Mouse (Mus musculus) kidney, postnatal 0 days (tissue): ENCODE measurements around the gene Mipol1. TPM values are rescaled to one million over a fixed set of nuclear protein-coding genes. Genes with fewer than 3 reads are reported as not detected.

Experiments used
- ATAC-seq: fragments of 200-750 bp; cut with Nextera tagmentation; replicated peaks from 2 replicates; pipeline ENCODE4 v1.8.0; 2017; ENCODE audit warnings: low read depth, moderate number of reproducible peaks, moderate TSS enrichment, moderate library complexity; ENCODE audit not compliant: low FRiP score
- DNase-seq: peaks from one replicate; pipeline ENCODE4 v3.0.0-alpha.2; 2016; ENCODE audit warnings: low spot score
- H3K27ac ChIP-seq: fragments of 300-500 bp; sonication (generic); 2 replicates; pipeline ENCODE4 v1.5.1; 2014; ENCODE audit warnings: mild to moderate bottlenecking
- H3K27me3 ChIP-seq: fragments of 300-500 bp; sonication (generic); 2 replicates; pipeline ENCODE4 v1.6.1; 2014; ENCODE audit warnings: low read length, mixed read lengths; ENCODE audit not compliant: insufficient read depth
- H3K36me3 ChIP-seq: fragments of 300-500 bp; sonication (generic); 2 replicates; pipeline ENCODE4 v1.6.1; 2014; ENCODE audit warnings: low read length, mixed read lengths; ENCODE audit not compliant: insufficient read depth
- H3K4me1 ChIP-seq: fragments of 300-500 bp; sonication (generic); replicated peaks from 2 replicates; pipeline ENCODE4 v1.6.1; 2014; ENCODE audit warnings: antibody characterized with exemption, low read length, mixed read lengths; ENCODE audit not compliant: insufficient read depth
- H3K4me2 ChIP-seq: fragments of 300-500 bp; sonication (generic); 2 replicates; pipeline ENCODE4 v1.6.1; 2014; ENCODE audit warnings: mild to moderate bottlenecking, low read length, moderate library complexity, mixed read lengths
- H3K4me3 ChIP-seq: fragments of 300-500 bp; sonication (generic); replicated peaks from 2 replicates; pipeline ENCODE4 v1.5.1; 2014; ENCODE audit warnings: low read depth, low read length
- H3K9ac ChIP-seq: fragments of 300-500 bp; sonication (generic); 2 replicates; pipeline ENCODE4 v1.6.1; 2014; ENCODE audit warnings: low read depth, low read length
- H3K9me3 ChIP-seq: fragments of 300-500 bp; sonication (generic); replicated peaks from 2 replicates; pipeline ENCODE4 v1.6.1; 2016; ENCODE audit warnings: low read length, inconsistent platforms, mixed read lengths
- CTCF ChIP-seq: IDR thresholded peaks from 2 replicates; pipeline ENCODE4 v1.5.1; 2016; ENCODE audit warnings: antibody characterized with exemption, low read depth, mild to moderate bottlenecking, moderate library complexity
- WGBS: fragments of 180-500 bp; shearing (Covaris S2); extraction: QIAGEN DNeasy Blood & Tissue Kit; methylation state at CpG from one replicate; pipeline ENCODE4 v1.1.7; 2014; 5-methylcytosine and 5-hydroxymethylcytosine counted together
- polyA plus RNA-seq: library from polyadenylated mRNA; unstranded; fragments of >200 nt; fragmentation: Nextera tagmentation; extraction: Ambion mirVana; gene quantifications from 2 replicates; pipeline ENCODE4 v1.2.1, GENCODE M21; 2015

Mipol1 gene
- polyA plus RNA-seq, 1 experiment from 2014 or later = 13.1 TPM

DNA sequence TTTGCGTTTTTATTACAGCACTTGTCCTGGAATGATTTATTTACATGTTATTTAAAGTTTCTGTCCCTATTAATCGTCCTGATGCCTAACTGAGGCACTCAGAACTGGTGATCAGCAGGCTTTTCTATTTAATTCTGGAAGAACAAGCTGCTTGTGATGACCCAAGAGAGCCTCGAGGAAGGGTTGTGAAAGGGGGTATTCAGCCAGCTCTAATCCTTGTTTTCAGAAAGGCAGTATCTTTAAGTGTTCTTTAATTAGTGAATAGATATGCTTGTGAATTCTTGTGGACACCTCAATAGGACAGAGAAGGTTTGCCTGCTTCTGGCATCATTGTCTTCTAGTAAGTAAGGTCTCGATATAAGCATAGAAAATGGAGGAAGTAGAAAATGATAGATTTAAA is 170.0 kb downstream of the Mipol1 start:
- WGBS = 59% methylated on average over 4 of the region's 4 CpGs
- H3K9me3 ChIP-seq = no peaks in the 10 kb centered on the region
- ATAC-seq (no peak), DNase-seq (no peak)
- TF ChIP-seq CTCF = no peak
- H3K9ac ChIP-seq = no peak overlapping the region
- no peaks in the 10 kb centered on the region for H3K4me1 ChIP-seq
- H3K4me2 ChIP-seq = no peak overlapping the region
- H3K36me3 ChIP-seq = no peaks in the 10 kb centered on the region
- H3K4me3 ChIP-seq = no peak overlapping the region
- H3K27me3 ChIP-seq = no peaks in the 10 kb centered on the region
- H3K27ac ChIP-seq = no peak overlapping the region

DNA sequence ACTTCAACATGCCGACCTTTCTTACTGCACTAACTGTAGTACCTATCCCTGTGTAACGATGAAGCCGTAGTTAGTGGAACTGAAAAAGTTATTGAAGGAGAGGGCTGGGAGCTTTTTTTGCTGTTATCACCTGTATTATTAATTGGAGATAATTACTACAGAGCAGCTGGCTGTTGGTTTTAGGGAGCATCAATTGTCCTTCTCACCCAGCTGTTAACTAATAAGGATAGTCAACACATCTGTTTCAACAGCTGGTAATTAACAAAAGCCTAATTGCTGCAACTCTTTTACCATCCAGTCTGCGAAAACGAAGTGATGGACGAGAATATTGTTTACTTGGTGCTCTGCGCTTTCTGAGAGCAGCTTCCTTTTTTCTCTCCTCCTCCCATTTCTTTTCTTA is 170.9 kb downstream of the Mipol1 start:
- Histone ChIP-seq H3K4me1 (no peaks in the 10 kb centered on the region), H3K9me3 (no peaks in the 10 kb centered on the region), H3K4me3 (no peak overlapping the region), H3K4me2 (no peak overlapping the region), H3K36me3 (no peaks in the 10 kb centered on the region), H3K9ac (no peak overlapping the region), H3K27me3 (no peaks in the 10 kb centered on the region), H3K27ac (no peak overlapping the region)
- DNase-seq = no peak
- 59% methylated on average over 7 of the region's 7 CpGs for WGBS
- no peak for TF ChIP-seq CTCF
- ATAC-seq = no peak

DNA sequence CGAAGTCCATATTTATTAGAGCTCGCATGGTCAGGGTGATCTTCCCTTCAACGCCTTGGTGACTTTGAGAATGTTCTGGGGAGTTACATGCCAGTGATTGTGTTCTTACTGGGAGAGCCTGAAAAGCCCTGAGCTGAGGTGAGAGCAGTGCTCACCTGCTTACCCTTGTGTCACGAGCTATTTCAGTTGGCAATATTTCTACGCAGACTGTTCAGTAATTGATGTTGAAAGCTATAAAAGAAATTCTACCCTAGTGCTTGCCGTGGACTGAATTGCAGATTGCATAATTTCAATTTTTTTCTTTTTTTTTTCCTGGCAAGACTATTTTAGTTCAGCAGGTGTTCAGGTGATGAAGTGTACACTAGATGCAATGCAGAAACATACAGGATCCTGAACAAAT is 172.1 kb downstream of the Mipol1 start:
- ATAC-seq = no peak
- no peak for TF ChIP-seq CTCF
- Histone ChIP-seq H3K9ac (no peak overlapping the region), H3K9me3 (no peaks in the 10 kb centered on the region), H3K4me3 (no peak overlapping the region), H3K4me2 (no peak overlapping the region), H3K4me1 (no peaks in the 10 kb centered on the region), H3K36me3 (no peaks in the 10 kb centered on the region), H3K27me3 (no peaks in the 10 kb centered on the region), H3K27ac (no peak overlapping the region)
- WGBS = 69% methylated on average over 6 of the region's 6 CpGs
- DNase-seq = no peak

DNA sequence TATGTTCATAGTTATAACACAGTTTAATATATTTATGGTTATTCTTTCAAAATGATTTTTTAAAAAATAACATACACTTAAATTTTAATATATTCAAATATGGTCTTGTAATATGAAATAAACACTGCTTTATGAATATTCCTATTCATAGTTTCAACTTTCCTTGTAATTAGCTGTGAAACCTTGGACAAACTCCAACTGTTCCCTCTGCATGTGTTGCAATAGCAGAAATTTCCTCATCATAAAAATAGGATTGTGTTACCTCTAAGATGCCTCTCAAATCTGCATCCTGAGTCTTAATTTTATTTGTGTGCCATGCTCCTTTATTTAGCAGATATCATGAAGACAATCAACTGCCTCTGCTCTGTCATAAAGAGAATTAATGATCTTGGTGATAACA is 179.7 kb downstream of the Mipol1 start:
- H3K27me3 ChIP-seq = no peaks in the 10 kb centered on the region
- H3K36me3 ChIP-seq = no peaks in the 10 kb centered on the region
- DNase-seq = no peak

DNA sequence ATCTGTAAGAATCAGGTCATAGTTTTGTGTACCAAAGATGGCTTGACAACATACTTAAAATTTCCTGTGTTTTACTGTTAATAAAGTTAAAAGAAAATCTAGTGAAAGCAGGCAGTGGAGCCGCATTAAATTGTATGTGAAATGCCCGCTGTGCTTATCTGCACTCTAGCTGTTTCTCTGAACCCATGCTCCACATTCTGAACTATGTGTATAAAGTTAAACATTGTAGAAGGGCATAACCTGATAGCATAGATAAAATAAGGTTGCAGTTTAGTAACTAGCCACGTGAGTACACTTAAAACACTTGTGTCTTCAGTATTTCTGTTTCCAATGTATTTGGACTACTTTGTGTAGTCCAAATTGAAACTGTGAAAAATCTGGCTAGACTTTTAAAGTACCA is 183.6 kb downstream of the Mipol1 start:
- Histone ChIP-seq H3K27ac (no peak overlapping the region), H3K27me3 (no peaks in the 10 kb centered on the region), H3K9ac (no peak overlapping the region), H3K4me2 (no peak overlapping the region), H3K4me1 (no peaks in the 10 kb centered on the region), H3K4me3 (no peak overlapping the region), H3K36me3 (no peaks in the 10 kb centered on the region), H3K9me3 (no peaks in the 10 kb centered on the region)
- 67% methylated on average over 3 of the region's 3 CpGs for WGBS
- DNase-seq (no peak), ATAC-seq (no peak)
- TF ChIP-seq CTCF = no peak

More for the DNA sequence above, 179.7 kb downstream of the Mipol1 start:
- no peak overlapping the region for H3K27ac ChIP-seq
- no peaks in the 10 kb centered on the region for H3K4me1 ChIP-seq
- H3K4me3 ChIP-seq = no peak overlapping the region
- H3K4me2 ChIP-seq = no peak overlapping the region
- H3K9me3 ChIP-seq = no peaks in the 10 kb centered on the region
- no peak for TF ChIP-seq CTCF
- H3K9ac ChIP-seq = no peak overlapping the region
- ATAC-seq = no peak

DNA sequence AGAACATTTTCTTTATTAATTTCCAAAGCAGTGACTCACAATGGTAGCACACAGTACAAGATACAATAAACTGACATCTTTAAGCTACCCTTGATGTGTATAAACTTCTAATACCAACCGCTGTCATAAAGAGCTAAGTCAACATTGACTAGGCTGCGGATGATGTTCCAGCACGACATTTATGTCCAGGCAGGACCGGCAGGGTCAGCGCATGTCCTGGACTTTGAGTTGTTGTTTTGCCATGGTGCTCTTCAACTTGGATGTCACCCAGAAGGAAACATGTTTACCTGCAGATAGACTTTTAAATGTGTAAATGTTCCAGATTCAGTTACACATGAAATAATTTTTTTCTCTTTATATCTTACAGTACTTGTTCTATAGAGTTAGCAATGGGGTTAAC is 194.7 kb downstream of the Mipol1 start:
- WGBS = 92% methylated on average over 5 of the region's 5 CpGs
- no peak overlapping the region for H3K4me2 ChIP-seq
- H3K4me1 ChIP-seq = no peaks in the 10 kb centered on the region
- no peak overlapping the region for H3K4me3 ChIP-seq
- no peak for DNase-seq
- ATAC-seq = no peak
- H3K27me3 ChIP-seq = no peaks in the 10 kb centered on the region
- H3K27ac ChIP-seq = no peak overlapping the region
- no peak overlapping the region for H3K9ac ChIP-seq
- H3K9me3 ChIP-seq = no peaks in the 10 kb centered on the region
- no peaks in the 10 kb centered on the region for H3K36me3 ChIP-seq
- TF ChIP-seq CTCF = no peak

DNA sequence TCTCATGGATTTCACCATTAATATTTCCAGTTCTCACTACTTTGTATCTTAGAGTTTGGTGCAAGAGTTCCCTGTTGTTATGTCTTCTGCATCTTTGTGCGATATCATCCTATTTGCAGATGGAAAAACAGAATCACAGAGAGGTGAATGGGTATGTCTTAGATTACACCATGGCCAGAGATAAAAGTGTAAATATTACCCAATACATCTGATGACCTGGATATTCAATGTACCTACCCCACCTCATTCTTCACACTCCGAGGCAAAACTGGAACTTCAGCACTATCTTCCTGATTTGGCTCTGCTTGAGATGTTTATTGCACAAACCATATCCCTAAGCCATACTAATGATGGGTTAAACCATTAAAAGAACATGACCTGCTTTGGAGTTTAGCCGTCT is 198.0 kb downstream of the Mipol1 start:
- H3K4me2 ChIP-seq = no peak overlapping the region
- H3K4me3 ChIP-seq = no peak overlapping the region
- H3K27me3 ChIP-seq = no peaks in the 10 kb centered on the region
- ATAC-seq (no peak), DNase-seq (no peak)
- H3K9ac ChIP-seq = no peak overlapping the region
- no peak overlapping the region for H3K27ac ChIP-seq
- H3K4me1 ChIP-seq = no peaks in the 10 kb centered on the region
- TF ChIP-seq CTCF = no peak
- 71% methylated on average over 3 of the region's 3 CpGs for WGBS
- no peaks in the 10 kb centered on the region for H3K36me3 ChIP-seq
- H3K9me3 ChIP-seq = no peaks in the 10 kb centered on the region
